Mouse (Mus musculus) WW6 (cell line): Measurements from ENCODE around the gene Plppr1.

Experiments
- DNase-seq: peaks from one replicate; pipeline ENCODE4 v3.0.0-alpha.2; 2013; ENCODE audit warnings: low read depth, low spot score

Gene Plppr1

GRCm38 (mm10) chr4:49059021-49059401, at the start of gene Plppr1:
Plppr1 (plus strand) TSS chr4:49059273.
- DNase-seq: no peak

- no peak for DNase-seq
Observed at GRCm38 (mm10) chr4:49016701-49017100, 42.4 kb upstream of the Plppr1 start.

GRCm38 (mm10) chr4:49023221-49023620, 35.9 kb upstream of the Plppr1 start:
- no peak for DNase-seq

- no peak for DNase-seq
Observed at GRCm38 (mm10) chr4:49038311-49038710, 20.8 kb upstream of the Plppr1 start.

DNA sequence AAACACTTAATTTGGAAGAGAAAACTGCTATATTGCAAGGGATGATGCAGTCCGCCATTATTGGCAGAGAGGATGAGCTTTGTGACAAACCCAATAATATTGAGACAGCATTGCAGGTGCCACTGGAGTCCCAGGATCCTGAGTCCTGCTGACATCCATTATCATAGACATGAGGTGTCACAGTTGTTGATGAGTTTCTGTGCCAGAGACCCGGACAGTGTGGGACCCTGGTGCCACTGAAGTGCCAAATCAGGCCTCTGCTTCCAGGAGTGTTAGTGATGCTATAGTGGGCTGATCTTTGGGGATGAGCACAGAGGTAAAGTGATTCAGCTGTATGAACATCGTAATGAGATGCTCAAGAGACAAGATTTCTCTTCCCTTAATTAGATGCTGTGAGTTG, 19.2 kb upstream of the Plppr1 start:
- DNase-seq: no peak

GRCm38 (mm10) chr4:49041655-49042054, 17.4 kb upstream of the Plppr1 start:
- DNase-seq: no peak

DNA sequence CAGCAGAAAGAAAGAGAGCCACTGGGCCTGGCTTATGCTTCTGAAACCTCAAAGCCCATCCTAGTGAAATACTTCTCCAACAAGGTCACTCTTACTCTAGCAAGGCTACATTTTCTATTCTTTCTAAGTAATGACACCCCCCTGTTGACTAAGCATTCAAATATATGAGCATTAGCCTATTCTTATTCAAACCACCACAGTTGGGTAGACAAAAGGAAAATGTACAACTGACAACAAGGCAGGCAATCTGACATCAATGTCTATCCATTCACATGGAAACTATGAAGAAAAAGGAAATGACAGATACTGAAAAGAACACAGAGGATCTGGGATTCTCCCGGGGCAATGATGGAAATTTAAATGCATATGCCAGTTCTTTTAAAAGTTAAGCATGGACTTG, 8.4 kb upstream of the Plppr1 start:
- DNase-seq: no peak

- DNase-seq: no peak
Observed at GRCm38 (mm10) chr4:49057916-49058315, 1.2 kb upstream of the Plppr1 start.

DNA sequence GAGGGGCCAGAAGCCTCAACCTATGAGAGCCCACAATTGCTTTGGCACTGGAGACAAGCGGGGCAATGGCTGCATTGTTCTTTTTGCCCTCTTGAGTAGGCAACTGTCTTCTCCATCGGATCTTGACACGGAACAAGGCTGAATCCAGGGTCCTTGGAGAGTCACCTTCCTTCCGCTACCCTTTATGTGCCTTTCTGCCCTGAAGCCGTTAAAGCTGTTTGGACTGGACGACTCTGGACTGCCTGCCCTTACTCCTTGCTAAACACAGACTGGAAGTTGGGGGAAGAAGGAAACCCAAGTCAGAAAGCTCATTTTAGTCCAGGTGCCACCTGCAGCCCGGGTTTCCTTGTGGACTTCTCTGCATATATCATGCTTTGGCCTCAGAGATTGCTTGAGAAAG, 516 bp upstream of the Plppr1 start:
- no peak for DNase-seq

GRCm38 (mm10) chr4:49059402-49060381, 619 bp downstream of the Plppr1 start:
- no peak for DNase-seq

- no peak for DNase-seq
Observed at GRCm38 (mm10) chr4:49069471-49069870, 10.4 kb downstream of the Plppr1 start.

DNA sequence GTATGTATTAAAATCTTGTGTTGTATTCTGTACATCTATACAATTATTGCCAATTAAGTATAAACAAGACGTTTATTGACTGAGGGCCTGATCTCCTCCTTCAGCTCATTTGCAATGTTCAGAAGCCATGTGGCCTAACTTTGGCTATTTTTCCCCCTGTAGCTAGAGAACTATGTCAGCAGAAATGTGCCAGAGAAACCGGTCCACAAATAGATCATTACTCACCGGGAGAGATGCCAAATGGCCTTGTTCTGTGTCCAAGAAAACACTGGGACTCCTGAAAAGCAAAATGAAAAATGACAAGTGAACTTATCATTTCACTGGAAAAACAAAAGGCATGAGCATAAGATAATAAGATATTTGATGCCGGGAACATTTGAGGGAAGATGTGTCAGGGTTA, 13.8 kb downstream of the Plppr1 start:
- no peak for DNase-seq

GRCm38 (mm10) chr4:49075881-49076280, 16.8 kb downstream of the Plppr1 start:
- DNase-seq: no peak

GRCm38 (mm10) chr4:49079399-49079798, 20.3 kb downstream of the Plppr1 start:
- DNase-seq: no peak

- no peak for DNase-seq
Observed at GRCm38 (mm10) chr4:49088205-49088604, 29.1 kb downstream of the Plppr1 start.

- no peak for DNase-seq
Observed at GRCm38 (mm10) chr4:49090461-49090860, 31.4 kb downstream of the Plppr1 start.

- DNase-seq: no peak
Observed at GRCm38 (mm10) chr4:49099448-49099847, 40.4 kb downstream of the Plppr1 start.

DNA sequence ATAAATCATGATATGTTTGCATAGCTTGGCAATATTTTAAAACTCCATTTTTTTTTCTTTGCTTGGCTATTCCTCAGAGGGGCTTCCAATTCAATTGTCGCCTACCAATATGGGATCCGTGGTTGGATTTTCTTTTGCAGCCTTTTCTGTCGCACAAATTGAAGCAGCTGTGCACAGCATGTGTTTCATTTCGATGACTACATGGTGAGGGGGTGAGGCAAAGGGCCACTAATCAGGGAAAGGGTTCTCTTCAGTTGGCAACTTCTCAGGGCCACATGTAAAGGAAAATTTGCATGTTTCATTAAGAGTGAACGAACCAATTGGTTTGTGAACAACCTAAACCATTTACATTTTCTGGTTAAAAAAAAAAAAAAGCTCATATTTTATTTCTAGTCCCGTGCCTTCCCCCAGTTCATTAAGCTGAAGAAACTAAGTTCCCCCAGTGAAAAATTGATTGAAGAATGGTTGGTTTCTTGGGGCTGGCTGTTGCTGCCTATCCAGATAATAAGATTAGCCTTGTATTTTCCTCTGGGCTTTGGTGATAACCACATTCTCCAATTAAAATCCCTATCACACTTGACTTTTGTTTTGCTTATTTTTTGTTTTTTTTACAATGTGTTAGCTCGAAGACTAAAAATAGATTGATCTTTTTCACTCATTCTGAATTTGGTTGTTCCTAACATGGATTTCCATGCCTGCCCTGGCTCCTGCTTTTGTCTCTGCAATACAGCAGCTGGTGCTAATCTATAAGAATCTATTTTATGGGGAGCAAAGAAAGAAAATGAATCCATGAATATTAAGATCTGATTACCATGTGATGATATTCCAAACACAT, 43.1 kb downstream of the Plppr1 start:
- DNase-seq: no peak

GRCm38 (mm10) chr4:49102769-49103193, 43.7 kb downstream of the Plppr1 start:
- DNase-seq: no peak

DNA sequence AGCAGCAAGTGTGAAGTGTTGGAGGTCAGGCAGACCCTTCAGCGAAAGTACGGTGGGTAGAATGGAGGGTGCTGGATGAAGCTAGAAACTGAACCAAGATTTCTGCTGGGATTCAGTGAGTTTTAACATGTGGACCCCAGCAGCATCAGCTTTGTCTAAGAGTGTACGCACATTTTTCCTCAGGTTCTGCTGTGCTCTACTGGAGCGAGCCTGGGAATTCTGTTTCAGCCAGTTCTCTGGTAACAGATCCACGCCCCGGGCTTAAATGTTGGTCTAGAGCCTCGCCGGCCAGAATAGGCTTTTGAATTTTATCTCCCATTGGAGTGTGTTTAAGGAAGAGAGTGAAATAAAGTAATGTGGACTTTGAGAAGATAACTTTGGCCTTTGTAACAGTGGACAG, 45.8 kb downstream of the Plppr1 start:
- no peak for DNase-seq

DNA sequence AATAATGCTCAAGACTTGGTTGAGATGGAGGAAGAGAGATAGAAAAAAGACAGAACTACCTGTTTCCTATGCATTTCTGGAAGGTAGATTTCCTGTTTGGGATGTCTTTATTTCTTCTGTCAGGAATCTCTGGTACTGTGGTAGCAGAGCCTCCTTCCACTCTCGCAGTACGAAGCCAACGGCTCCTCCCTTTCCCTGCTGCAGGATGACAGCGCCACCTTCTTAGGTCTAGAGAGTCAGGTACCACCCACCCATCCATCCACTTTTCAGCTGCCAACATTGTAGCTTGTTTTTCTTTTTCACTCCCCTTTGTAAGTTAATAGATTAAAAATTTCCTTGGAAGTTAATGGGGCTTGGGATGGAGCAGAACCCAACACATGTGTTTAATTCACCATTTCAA, 48.8 kb downstream of the Plppr1 start:
- no peak for DNase-seq

DNA sequence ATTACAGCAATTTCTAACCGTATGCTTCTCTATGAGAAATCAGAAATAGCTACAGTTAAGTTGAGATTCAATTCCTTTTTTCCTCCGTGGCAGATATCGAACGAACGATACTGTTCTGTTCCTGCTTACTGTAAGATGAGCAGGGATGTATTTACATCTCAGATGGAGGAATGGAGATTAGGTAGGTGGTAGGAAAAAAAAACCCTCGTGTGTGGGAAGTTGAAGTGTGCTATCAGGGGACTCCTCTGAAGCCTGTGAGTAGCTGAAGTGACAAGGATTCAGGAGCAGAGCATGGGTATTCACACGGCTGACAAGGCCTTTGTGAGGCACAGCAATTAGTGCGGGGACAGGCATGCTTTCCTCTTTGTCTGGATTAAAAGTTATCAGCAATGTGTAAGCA, 49.3 kb downstream of the Plppr1 start:
- DNase-seq: no peak

DNA sequence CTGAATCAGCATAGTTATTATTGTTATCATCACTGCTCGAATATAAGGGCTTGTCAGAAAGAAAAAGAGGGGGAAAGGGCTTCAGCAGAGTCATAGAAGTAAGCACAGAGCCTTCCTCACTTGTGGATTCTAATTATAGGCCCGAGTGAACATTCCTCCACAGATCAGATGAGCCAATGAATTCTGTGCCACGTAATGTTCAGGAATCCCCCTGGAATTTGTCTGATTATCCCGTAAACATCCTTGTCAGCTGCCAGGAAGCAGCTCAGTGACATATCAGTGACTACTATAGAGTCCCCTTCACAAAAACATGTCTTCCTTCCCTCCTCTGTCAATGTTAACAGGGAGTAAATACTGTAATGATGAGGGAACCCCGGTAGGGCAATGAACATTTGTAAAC, 50.9 kb downstream of the Plppr1 start:
- no peak for DNase-seq
